Mouse (Mus musculus) adrenal gland, postnatal 10 days (tissue): ENCODE data around the gene Ccdc42. TPM values are rescaled to one million over a fixed set of nuclear protein-coding genes. Genes with fewer than 3 reads are reported as not detected.

Experiments used
- total RNA-seq, 2 experiments: library from RNA; stranded (reverse); gene quantifications; 2 replicates each; pipeline ENCODE4 v1.2.3; 2021

The Ccdc42 gene
- total RNA-seq, 2 experiments from 2014 or later = 0.72 TPM; not detected in 1

Other genes starting within 250 kb of the Ccdc42 start
- gene Ntn1, start 186.2 kb upstream of the Ccdc42 start, total RNA-seq = 10 to 100 TPM; 11.0 TPM
- 1 to 10 TPM; 1.6 to 2.3 TPM for gene Pik3r5, start 154.9 kb upstream of the Ccdc42 start, total RNA-seq
- 1 to 10 TPM; 3.6 to 4.7 TPM for gene Pik3r6, start 84.0 kb upstream of the Ccdc42 start, total RNA-seq
- gene Mfsd6l, start 30.8 kb upstream of the Ccdc42 start, total RNA-seq = under 1 TPM in 1 of 2 experiments, not detected in 1; 0.27 TPM
- 10 to 100 TPM; 38.9 to 48.6 TPM for gene Myh10, start 104.5 kb downstream of the Ccdc42 start, total RNA-seq